Mouse (Mus musculus): Measurements from ENCODE around the gene Phf19.
A peak's percentile ranks its signal among the peaks of the same experiment; 100 is the strongest.

Gene Phf19

GRCm38 (mm10) chr2:34913218-34914068, at the start of gene Phf19:
TSS of gene Phf19 (minus strand) at chr2:34914026.
- DNase-seq = peak; percentile 30 to 54

GRCm38 (mm10) chr2:34963371-34963956, 49.6 kb upstream of the Phf19 start:
- DNase-seq = peak; percentile 46 to 57

- DNase-seq = no peak
Measured at GRCm38 (mm10) chr2:34962893-34963292, 49.1 kb upstream of the Phf19 start.

GRCm38 (mm10) chr2:34962211-34962610, 48.4 kb upstream of the Phf19 start:
- no peak for DNase-seq

- peak; percentile 67 to 82 for DNase-seq
Measured at GRCm38 (mm10) chr2:34961481-34962036, 47.7 kb upstream of the Phf19 start, which contains the start of gene Traf1. TSS of gene Traf1 (minus strand) at chr2:34961772.

- no peak for DNase-seq
Measured at GRCm38 (mm10) chr2:34960966-34961365, 47.1 kb upstream of the Phf19 start.

GRCm38 (mm10) chr2:34960466-34960865, 46.6 kb upstream of the Phf19 start:
- no peak for DNase-seq

GRCm38 (mm10) chr2:34958582-34958981, 44.8 kb upstream of the Phf19 start:
- DNase-seq = no peak

GRCm38 (mm10) chr2:34958036-34958435, 44.2 kb upstream of the Phf19 start:
- DNase-seq = no peak

- no peak for DNase-seq
Measured at GRCm38 (mm10) chr2:34957405-34957804, 43.6 kb upstream of the Phf19 start.

GRCm38 (mm10) chr2:34956941-34957340, 43.1 kb upstream of the Phf19 start:
- no peak for DNase-seq

- DNase-seq = peak in 1 of 2 experiments; percentile 48
Measured at GRCm38 (mm10) chr2:34954344-34954743, 40.5 kb upstream of the Phf19 start.

- DNase-seq = no peak
Measured at GRCm38 (mm10) chr2:34953547-34954116, 39.8 kb upstream of the Phf19 start.

- DNase-seq = no peak
Measured at GRCm38 (mm10) chr2:34953018-34953417, 39.2 kb upstream of the Phf19 start.

GRCm38 (mm10) chr2:34951469-34951868, 37.6 kb upstream of the Phf19 start:
- DNase-seq = no peak

GRCm38 (mm10) chr2:34948622-34949021, 34.8 kb upstream of the Phf19 start:
- DNase-seq = no peak

- DNase-seq = no peak
Measured at GRCm38 (mm10) chr2:34946046-34946445, 32.2 kb upstream of the Phf19 start.

GRCm38 (mm10) chr2:34945580-34945979, 31.8 kb upstream of the Phf19 start:
- DNase-seq = no peak

- peak; percentile 62 to 64 for DNase-seq
Measured at GRCm38 (mm10) chr2:34944761-34945160, 30.9 kb upstream of the Phf19 start.

GRCm38 (mm10) chr2:34943556-34944120, 29.8 kb upstream of the Phf19 start:
- DNase-seq = no peak

GRCm38 (mm10) chr2:34941061-34941675, 27.3 kb upstream of the Phf19 start:
- no peak for DNase-seq

- DNase-seq = no peak
Measured at GRCm38 (mm10) chr2:34940246-34940645, 26.4 kb upstream of the Phf19 start.
